Mouse (Mus musculus): ENCODE measurements around the gene Clrn3.
"Not testable (repeated sequence)": the region's sequence is repeated elsewhere in the genome, so short reads cannot be mapped to it uniquely, and the experiment has no call there.

Clrn3 gene

GRCm38 (mm10) chr7:135528515-135528914 is at the start of gene Clrn3:
TSS of gene Clrn3 (minus strand) at chr7:135528654.
- DNase-seq (ENCODE audit: low spot score in 2 of 2): no peak

GRCm38 (mm10) chr7:135576329-135576728 is 47.9 kb upstream of the Clrn3 start:
- DNase-seq (ENCODE audit: low spot score in 2 of 2): no peak

GRCm38 (mm10) chr7:135575319-135576069 is 47.0 kb upstream of the Clrn3 start:
- not testable (repeated sequence) for DNase-seq (ENCODE audit: low spot score in 2 of 2)

- no peak for DNase-seq (ENCODE audit: low spot score in 2 of 2)
Observed at GRCm38 (mm10) chr7:135571951-135572559, 43.6 kb upstream of the Clrn3 start.

DNA sequence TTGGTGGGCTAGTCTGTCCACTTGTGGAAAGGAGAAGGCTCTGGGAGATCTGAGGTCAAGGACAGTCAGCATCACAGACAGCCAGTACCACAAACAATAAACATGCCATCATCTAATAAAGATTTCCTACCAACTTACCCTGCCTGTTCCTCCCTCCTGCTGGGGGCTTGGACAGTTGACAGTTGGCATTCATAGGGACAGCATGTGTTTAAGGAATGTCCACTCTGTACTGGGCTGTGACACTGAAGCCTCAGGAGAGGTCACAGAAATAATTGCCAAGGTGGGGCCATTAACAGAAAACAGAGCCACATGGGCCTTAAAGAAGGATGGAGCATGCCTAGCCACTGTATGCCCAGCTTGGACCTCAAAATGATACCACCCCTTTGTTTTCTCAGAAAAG is 42.9 kb upstream of the Clrn3 start:
- no peak for DNase-seq (ENCODE audit: low spot score in 2 of 2)

GRCm38 (mm10) chr7:135568550-135568949 is 40.1 kb upstream of the Clrn3 start:
- DNase-seq (ENCODE audit: low spot score in 2 of 2): no peak

GRCm38 (mm10) chr7:135567582-135567981 is 39.1 kb upstream of the Clrn3 start:
- no peak for DNase-seq (ENCODE audit: low spot score in 2 of 2)

DNA sequence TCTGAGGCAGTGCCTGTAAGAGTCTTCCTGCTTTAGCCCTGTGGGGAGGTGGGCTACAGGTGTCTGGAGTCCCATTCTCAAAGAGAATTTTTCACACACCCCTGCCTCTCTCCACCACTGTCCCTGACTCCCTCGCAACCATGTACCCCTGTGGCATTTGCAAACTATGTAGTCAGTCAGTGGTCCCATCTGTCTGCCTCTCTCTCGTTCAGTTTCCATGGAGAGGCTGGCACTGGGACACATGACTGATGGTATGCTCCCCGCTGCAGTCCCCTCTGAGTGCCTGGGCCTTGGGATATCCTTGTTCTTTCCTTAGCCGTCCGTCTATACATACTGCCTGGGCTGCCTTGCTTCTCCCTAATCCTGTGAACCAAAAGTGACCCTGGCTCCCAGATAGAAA is 37.6 kb upstream of the Clrn3 start:
- DNase-seq (ENCODE audit: low spot score in 2 of 2): no peak

DNA sequence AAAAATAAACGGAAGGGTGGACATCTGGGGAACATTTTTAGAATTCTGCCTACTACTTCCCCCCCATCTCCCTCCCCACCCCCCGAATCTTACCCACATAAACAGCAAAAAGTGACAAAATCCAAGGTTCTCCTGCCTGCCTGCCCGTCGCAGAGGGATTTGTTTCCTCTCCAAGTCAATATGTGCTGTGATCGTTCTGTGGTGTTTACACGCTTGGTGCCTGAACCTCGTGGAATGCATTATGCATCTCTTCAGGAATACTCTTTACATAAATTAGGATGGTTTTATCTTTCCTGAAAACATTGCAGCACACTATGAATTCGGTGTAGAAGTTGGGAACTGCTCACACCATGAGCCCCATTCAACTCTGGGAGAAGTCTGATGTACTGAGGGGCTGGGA is 35.6 kb upstream of the Clrn3 start:
- no peak for DNase-seq (ENCODE audit: low spot score in 2 of 2)

- no peak for DNase-seq (ENCODE audit: low spot score in 2 of 2)
Observed at GRCm38 (mm10) chr7:135560280-135560679, 31.8 kb upstream of the Clrn3 start.

GRCm38 (mm10) chr7:135556663-135557402 is 28.4 kb upstream of the Clrn3 start:
- no peak for DNase-seq (ENCODE audit: low spot score in 2 of 2)

GRCm38 (mm10) chr7:135553550-135553949 is 25.1 kb upstream of the Clrn3 start:
- DNase-seq (ENCODE audit: low spot score in 2 of 2): no peak

- DNase-seq (ENCODE audit: low spot score in 2 of 2): no peak
Observed at GRCm38 (mm10) chr7:135551547-135551946, 23.1 kb upstream of the Clrn3 start.

DNA sequence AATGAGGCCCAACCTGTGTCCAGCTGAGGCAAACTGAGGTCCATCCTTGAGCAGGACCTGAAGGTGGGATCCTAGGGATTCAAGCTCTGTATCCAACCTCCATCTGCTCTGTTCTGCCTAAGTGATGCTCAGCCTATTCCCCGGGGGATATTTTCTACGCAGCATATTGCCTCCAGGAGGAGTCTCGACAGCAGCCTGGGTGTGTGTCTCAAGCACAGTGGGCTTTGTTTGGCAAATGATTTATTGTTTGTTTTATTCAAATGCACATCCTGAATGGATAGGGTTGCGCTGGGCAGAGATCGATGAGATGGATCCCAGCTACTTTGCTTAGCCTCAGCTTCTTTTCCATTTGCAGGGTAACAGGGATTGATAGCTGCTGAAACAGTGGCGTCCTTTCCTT is 20.0 kb upstream of the Clrn3 start:
- DNase-seq (ENCODE audit: low spot score in 2 of 2): no peak

DNA sequence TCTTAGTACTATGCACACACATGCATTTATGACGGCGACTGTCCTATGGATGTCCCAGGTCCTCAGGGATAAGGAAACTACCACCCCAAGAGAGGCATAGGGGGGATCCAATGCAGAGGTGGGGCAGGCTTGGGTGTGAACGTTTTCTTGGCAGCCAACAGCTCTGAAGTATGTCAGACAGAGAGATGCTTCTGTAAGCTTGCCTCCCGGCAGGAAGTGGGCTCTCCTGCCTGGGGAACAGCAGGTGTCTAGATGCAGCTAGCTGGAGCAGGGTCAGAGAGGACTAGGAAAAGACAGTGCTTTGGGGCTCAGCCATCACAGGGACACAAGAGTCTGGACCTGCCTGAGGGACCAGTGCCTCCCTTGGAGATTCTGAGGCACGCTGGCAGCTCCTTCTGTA is 18.1 kb upstream of the Clrn3 start:
- no peak for DNase-seq (ENCODE audit: low spot score in 2 of 2)

GRCm38 (mm10) chr7:135545957-135546356 is 17.5 kb upstream of the Clrn3 start:
- DNase-seq (ENCODE audit: low spot score in 2 of 2): no peak

GRCm38 (mm10) chr7:135544321-135544720 is 15.9 kb upstream of the Clrn3 start:
- no peak for DNase-seq (ENCODE audit: low spot score in 2 of 2)

GRCm38 (mm10) chr7:135543033-135543432 is 14.6 kb upstream of the Clrn3 start:
- DNase-seq (ENCODE audit: low spot score in 2 of 2): no peak

- peak; percentile 37 to 38 for DNase-seq (ENCODE audit: low spot score in 2 of 2)
Observed at GRCm38 (mm10) chr7:135542235-135542634, 13.8 kb upstream of the Clrn3 start.

GRCm38 (mm10) chr7:135539429-135539828 is 11.0 kb upstream of the Clrn3 start:
- no peak for DNase-seq (ENCODE audit: low spot score in 2 of 2)

GRCm38 (mm10) chr7:135537948-135538741 is 9.7 kb upstream of the Clrn3 start:
- no peak for DNase-seq (ENCODE audit: low spot score in 2 of 2)

DNA sequence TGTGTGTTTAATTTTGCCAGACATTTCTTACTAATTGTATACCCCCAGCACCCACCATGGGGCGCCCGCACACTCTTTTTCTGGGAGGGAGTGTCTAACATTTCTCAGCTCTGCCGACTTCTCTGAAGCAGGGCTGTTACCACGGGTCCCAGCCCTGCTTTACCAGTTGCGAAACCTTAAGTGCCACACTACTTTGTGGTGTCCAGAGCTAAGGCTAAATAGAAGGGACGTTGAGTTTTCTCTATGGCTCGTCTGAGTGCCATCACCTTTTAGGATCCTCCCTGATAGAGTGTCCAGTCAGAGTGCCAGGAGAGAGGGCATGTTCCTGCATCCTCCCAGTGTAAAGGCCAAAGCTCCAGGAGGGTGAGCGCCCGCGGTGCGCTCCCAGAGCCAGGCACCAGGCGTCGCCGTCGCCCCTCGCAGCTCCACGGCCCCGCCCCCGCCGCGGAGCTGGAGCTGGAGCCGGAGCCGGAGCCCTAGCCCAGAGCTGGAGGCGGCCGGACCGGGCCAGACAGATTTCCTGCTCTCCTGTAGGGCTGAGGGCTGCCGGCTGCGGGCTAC is 9.0 kb upstream of the Clrn3 start, which contains the start of gene Ptpre:
Gene Ptpre (plus strand): TSS at position 141 of the 561 bp plus-strand sequence.
- peak; percentile 62 to 65 for DNase-seq (ENCODE audit: low spot score in 2 of 2)
